Mouse (Mus musculus) left cerebral cortex, postnatal 10 days (tissue): ENCODE measurements around the gene Cops8. TPM values are rescaled to one million over a fixed set of nuclear protein-coding genes. Genes with fewer than 3 reads are reported as not detected.

Source experiments
- DNase-seq, 2 experiments: peaks; one replicate each; pipeline ENCODE4 v3.0.0; 2021 to 2022; ENCODE audit warnings: low spot score in 2 of 2, mixed read lengths in 1 of 2; ENCODE audit errors: extremely low spot score in 1 of 2
- intact Hi-C: fragments of 180-260 bp; cut with DNase I; formaldehyde crosslinking; loops from one replicate; pipeline ENCODE4 v1.15.1; 2025
- total RNA-seq, 2 experiments: library from RNA; stranded (reverse); gene quantifications; 2 replicates each; pipeline ENCODE4 v1.2.3; 2021

The Cops8 gene
- total RNA-seq, 2 experiments from 2014 or later = 101 to 104 TPM

- no peak for DNase-seq
- intact Hi-C loops = no loop called here
These were observed 31.5 kb downstream of the Cops8 start for GRCm38 (mm10) chr1:90634205-90634745.

DNA sequence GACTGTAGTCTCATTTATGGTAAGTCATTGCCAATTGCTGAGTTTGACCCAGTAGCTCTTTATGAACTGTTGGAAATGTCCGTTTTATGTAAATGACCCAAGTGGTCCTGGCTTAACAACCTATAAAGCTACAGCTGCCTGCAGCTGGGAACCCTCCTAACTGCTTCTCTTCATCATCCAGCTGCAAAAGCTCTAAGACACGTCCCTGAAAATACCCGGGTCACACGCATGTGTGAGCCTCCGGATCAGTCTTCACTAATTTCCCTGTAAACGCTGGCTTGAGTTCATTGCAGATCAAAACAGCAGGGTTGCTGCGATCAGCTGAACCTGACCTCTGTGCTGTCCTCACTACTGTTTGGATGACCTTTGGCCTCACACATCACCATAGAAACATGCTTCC is 35.6 kb downstream of the Cops8 start:
- no peak for DNase-seq
- intact Hi-C loops = no loop called here

- DNase-seq = peak; percentile 72 to 82
- intact Hi-C loops = loop anchor here (1.0 to 2.0 kb wide), 2 partner anchors 189 to 306 kb away; no protein-coding TSS in a partner anchor
These were observed 48.1 kb downstream of the Cops8 start for GRCm38 (mm10) chr1:90650781-90651437.

GRCm38 (mm10) chr1:90651781-90652180 is 49.0 kb downstream of the Cops8 start:
- intact Hi-C loops = loop anchor here (2.0 kb wide), 1 partner anchor 305 kb away; no protein-coding TSS in a partner anchor

DNA sequence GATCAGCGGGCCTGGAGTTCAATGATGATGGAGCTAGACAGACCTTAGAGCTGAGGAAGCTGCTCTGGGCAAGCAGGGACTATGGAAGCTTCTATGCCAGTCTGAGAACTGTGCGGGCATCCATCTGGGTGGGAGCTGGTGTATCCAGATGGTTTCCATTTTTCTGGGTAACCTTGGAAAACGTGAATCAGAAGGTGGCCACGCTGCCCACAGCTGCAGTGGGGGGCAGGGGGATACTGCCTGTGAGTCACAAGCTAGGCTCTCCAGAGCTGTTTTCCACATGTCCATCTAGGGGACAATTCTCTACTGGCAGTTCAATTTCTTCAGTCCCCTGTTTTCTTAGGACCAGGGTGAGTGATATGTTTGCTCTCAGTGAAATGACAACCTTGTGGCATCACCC is 49.8 kb downstream of the Cops8 start:
- intact Hi-C loops = no loop called here
- peak in 1 of 2 experiments; percentile 10 for DNase-seq

More at GRCm38 (mm10) chr1:90651781-90652180, 49.0 kb downstream of the Cops8 start:
- DNase-seq = peak in 1 of 2 experiments; percentile 23

GRCm38 (mm10) chr1:90656492-90657245 is 53.9 kb downstream of the Cops8 start:
- intact Hi-C loops = no loop called here
- DNase-seq = peak in 1 of 2 experiments; percentile 20

GRCm38 (mm10) chr1:90657292-90658050 is 54.7 kb downstream of the Cops8 start:
- peak in 1 of 2 experiments; percentile 11 for DNase-seq
- intact Hi-C loops = no loop called here

DNA sequence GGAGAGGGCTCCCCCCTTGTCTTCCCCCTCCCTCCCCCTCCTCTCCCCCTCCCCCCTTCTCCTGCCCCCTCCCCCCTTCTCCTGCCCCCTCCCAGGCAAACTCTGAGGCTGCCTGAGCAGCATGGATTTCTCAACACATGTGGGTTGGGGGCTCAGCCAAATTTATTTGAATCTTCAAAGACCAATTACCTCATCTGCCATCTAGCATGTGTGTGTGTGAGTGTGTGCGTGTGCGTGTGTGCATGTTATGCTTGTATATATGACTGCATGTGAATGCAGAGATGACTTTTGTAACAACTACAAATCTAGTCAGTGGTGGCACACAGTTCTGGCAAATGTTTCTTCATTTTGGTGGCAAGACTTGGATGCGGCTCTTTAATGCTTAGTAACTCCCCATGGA is 55.8 kb downstream of the Cops8 start:
- DNase-seq = no peak
- intact Hi-C loops = no loop called here

DNA sequence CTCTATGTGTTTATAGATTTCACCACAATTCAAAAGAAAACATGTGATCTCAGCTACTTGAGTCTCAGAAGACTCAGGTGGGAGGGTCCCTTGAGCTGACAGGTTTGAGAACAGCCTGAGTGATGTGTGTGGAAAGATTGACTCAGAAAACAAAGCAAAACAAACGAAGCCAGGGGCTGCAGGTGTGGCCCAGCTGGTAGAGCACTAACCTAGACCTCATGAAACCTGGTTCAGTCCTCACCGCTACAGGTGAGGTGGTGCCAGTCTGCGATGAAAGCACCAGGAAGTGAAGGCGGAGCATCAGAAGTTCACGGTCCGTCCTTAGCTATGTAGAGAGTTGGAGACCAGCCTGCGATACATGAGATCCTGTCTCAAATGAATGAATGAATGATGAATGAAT is 57.4 kb downstream of the Cops8 start:
- intact Hi-C loops = no loop called here
- no peak for DNase-seq

- intact Hi-C loops = no loop called here
These were observed 59.7 kb downstream of the Cops8 start for GRCm38 (mm10) chr1:90662491-90662890.

More at GRCm38 (mm10) chr1:90662491-90662890, 59.7 kb downstream of the Cops8 start:
- no peak for DNase-seq

Other genes starting within 250 kb of the Cops8 start
- 1 to 10 TPM; 5.3 to 8.8 TPM for gene Col6a3, start 241.0 kb downstream of the Cops8 start, total RNA-seq